Mouse (Mus musculus) hindbrain, embryonic 13.5 days (tissue): ENCODE results near the gene Zfp64. TPM values are rescaled to one million over a fixed set of nuclear protein-coding genes. Genes with fewer than 3 reads are reported as not detected.

Experiments used
- ATAC-seq: fragments of 200-750 bp; cut with Nextera tagmentation; 2 replicates; pipeline ENCODE4 v1.8.0; 2017; ENCODE audit warnings: moderate TSS enrichment; ENCODE audit not compliant: low FRiP score
- H3K27ac ChIP-seq: fragments of 300-500 bp; sonication (generic); 2 replicates; pipeline ENCODE4 v1.5.1; 2015; ENCODE audit warnings: inconsistent platforms, mild to moderate bottlenecking, moderate library complexity
- H3K27me3 ChIP-seq: fragments of 300-500 bp; sonication (generic); 2 replicates; pipeline ENCODE4 v1.6.1; 2015; ENCODE audit warnings: mild to moderate bottlenecking, inconsistent platforms
- H3K36me3 ChIP-seq: fragments of 300-500 bp; sonication (generic); 2 replicates; pipeline ENCODE4 v1.6.1; 2015; ENCODE audit warnings: mild to moderate bottlenecking, inconsistent platforms
- H3K4me1 ChIP-seq: fragments of 300-500 bp; sonication (generic); replicated peaks from 2 replicates; pipeline ENCODE4 v1.6.1; 2015; ENCODE audit warnings: inconsistent platforms
- H3K4me2 ChIP-seq: fragments of 300-500 bp; sonication (generic); 2 replicates; pipeline ENCODE4 v1.6.1; 2015; ENCODE audit warnings: inconsistent platforms, mild to moderate bottlenecking, moderate library complexity
- H3K4me3 ChIP-seq: fragments of 300-500 bp; sonication (generic); 2 replicates; pipeline ENCODE4 v1.5.1; 2015; ENCODE audit warnings: mild to moderate bottlenecking, inconsistent platforms
- H3K9ac ChIP-seq: fragments of 300-500 bp; sonication (generic); 2 replicates; pipeline ENCODE4 v1.6.1; 2015; ENCODE audit warnings: mild to moderate bottlenecking, inconsistent platforms
- H3K9me3 ChIP-seq: fragments of 300-500 bp; sonication (generic); 2 replicates; pipeline ENCODE4 v1.6.1; 2016; ENCODE audit warnings: inconsistent platforms
- WGBS: fragments of 180-500 bp; shearing (Covaris S2); methylation state at CpG from one replicate; pipeline ENCODE4 v1.1.7; 2015; 5-methylcytosine and 5-hydroxymethylcytosine counted together
- polyA plus RNA-seq: library from polyadenylated mRNA; unstranded; fragments of >200 nt; fragmentation: Nextera tagmentation; extraction: Ambion mirVana; gene quantifications from 2 replicates; pipeline ENCODE4 v1.2.1, GENCODE M21; 2015

Zfp64 gene
- 28.7 and 30.2 TPM in 2 replicates for polyA plus RNA-seq

GRCm38 (mm10) chr2:168954835-168955716 lies at the start of gene Zfp64:
Gene Zfp64 (minus strand): TSS chr2:168955587.
- ATAC-seq: peak; percentile 82
- WGBS: under 1% methylated on average over 52 of the region's 52 CpGs

GRCm38 (mm10) chr2:168992642-168993420 lies 37.4 kb upstream of the Zfp64 start:
- WGBS: 75% methylated on average over 22 of the region's 22 CpGs
- no peak for ATAC-seq
- H3K27me3 ChIP-seq: no peaks in the 10 kb centered on the region
- peaks cover 15% of the 10 kb centered on the region for H3K4me1 ChIP-seq
- no peak overlapping the region for H3K9ac ChIP-seq
- no peaks in the 10 kb centered on the region for H3K36me3 ChIP-seq
- no peaks in the 10 kb centered on the region for H3K9me3 ChIP-seq
- H3K4me2 ChIP-seq: no peak overlapping the region
- no peak overlapping the region for H3K4me3 ChIP-seq
- H3K27ac ChIP-seq: no peak overlapping the region

More at GRCm38 (mm10) chr2:168954835-168955716, at the start of gene Zfp64:
- H3K27me3 ChIP-seq: no peaks in the 10 kb centered on the region
- peaks cover 13% of the 10 kb centered on the region for H3K36me3 ChIP-seq
- peak within 1 kb of the TSS; percentile 94 for H3K9ac ChIP-seq
- H3K27ac ChIP-seq: peak within 1 kb of the TSS; percentile 87
- H3K9me3 ChIP-seq: no peaks in the 10 kb centered on the region
- H3K4me1 ChIP-seq: peaks cover 29% of the 10 kb centered on the region
- peak within 1 kb of the TSS; percentile 86 for H3K4me3 ChIP-seq
- H3K4me2 ChIP-seq: peak within 1 kb of the TSS; percentile 99

DNA sequence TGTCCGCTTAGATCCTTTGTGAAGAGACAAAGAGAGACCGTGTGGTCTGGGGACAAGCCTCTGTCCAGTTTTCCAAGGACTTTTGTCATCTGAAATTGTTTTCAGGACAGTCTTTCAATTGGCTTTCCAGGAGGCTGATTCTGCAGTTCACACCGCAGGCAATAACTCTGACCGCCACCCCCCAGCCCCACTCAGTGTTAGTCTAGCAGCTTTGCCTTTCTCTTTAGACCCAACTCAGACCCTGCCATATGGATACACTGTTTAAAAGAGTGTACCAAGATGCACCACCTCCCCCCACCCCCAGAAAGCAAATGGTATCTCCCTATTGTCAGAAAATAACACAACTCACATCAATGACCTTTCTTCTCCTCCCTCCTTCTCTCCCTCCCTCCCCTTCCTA lies 35.6 kb upstream of the Zfp64 start:
- no peak overlapping the region for H3K4me3 ChIP-seq
- H3K27me3 ChIP-seq: no peaks in the 10 kb centered on the region
- no peaks in the 10 kb centered on the region for H3K36me3 ChIP-seq
- H3K9ac ChIP-seq: no peak overlapping the region
- peak overlapping the region; percentile 69 for H3K27ac ChIP-seq
- H3K9me3 ChIP-seq: no peaks in the 10 kb centered on the region
- peaks cover 15% of the 10 kb centered on the region for H3K4me1 ChIP-seq
- WGBS: 35% methylated on average over 4 of the region's 4 CpGs
- peak overlapping the region; percentile 29 for H3K4me2 ChIP-seq
- ATAC-seq: no peak

DNA sequence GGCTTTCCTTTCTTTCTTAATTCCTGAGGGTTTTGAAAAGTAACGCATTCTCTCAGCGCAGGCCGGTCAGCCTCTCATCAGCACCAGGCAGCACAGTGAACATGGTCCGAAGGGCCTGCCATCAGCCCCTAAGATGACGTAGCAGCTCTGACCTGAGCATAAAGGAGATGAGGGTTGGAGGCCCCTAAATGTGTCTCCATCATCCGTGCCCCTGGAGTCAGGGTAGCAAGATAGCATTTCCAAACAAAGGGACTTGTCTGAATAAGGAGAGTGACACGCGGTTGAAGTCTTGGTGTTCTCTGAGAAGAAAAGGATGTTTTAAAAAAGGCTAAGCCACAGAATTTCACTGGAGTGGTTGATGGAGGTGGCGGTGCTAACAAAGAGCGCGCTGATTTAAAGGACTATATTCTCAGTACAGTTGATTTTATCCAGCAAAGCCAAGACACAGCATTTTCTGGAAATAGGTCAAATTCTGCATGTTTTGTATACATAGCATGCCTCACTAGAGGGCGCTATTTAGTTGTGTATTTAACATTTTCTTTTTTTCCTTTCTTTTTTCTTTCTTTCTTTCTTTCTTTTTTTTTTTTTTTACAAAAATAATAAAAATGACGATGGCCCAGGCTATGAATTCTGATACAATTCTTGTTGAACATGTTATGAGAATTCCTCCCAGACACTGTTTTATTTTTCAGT lies 34.8 kb upstream of the Zfp64 start:
- peak overlapping the region; percentile 29; the same call in 1 of the 2 replicates for H3K9ac ChIP-seq
- no peaks in the 10 kb centered on the region for H3K27me3 ChIP-seq
- H3K4me2 ChIP-seq: peak overlapping the region; percentile 29
- no peaks in the 10 kb centered on the region for H3K36me3 ChIP-seq
- WGBS: 46% methylated on average over 13 of the region's 13 CpGs
- ATAC-seq: no peak
- H3K4me1 ChIP-seq: peaks cover 15% of the 10 kb centered on the region
- peak overlapping the region; percentile 77 for H3K27ac ChIP-seq
- H3K4me3 ChIP-seq: no peak overlapping the region
- no peaks in the 10 kb centered on the region for H3K9me3 ChIP-seq

DNA sequence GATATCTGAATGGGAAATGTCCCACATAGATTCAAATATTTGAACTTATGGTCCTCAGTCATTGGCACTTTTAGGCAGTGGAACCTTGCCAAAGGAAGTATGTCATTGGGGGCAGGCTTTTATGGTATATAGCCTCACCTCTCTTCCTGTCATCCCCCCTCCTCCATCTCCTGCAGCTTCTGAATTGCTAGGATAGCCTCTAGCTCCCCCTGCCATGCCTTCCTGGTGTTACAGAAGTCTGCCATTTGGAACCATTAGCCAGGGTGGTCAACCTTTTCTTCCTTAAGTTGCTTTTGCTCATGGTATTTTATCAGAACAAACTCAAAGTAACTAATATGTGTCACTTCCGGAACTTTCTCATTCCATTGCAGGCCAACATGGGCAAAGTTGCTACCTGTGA lies 32.7 kb upstream of the Zfp64 start:
- H3K27ac ChIP-seq: no peak overlapping the region
- no peak overlapping the region for H3K4me2 ChIP-seq
- no peak overlapping the region for H3K4me3 ChIP-seq
- no peaks in the 10 kb centered on the region for H3K36me3 ChIP-seq
- ATAC-seq: no peak
- 95% methylated on average over 1 of the region's 1 CpGs for WGBS
- no peaks in the 10 kb centered on the region for H3K9me3 ChIP-seq
- no peaks in the 10 kb centered on the region for H3K27me3 ChIP-seq
- no peak overlapping the region for H3K9ac ChIP-seq
- H3K4me1 ChIP-seq: peaks cover 15% of the 10 kb centered on the region

DNA sequence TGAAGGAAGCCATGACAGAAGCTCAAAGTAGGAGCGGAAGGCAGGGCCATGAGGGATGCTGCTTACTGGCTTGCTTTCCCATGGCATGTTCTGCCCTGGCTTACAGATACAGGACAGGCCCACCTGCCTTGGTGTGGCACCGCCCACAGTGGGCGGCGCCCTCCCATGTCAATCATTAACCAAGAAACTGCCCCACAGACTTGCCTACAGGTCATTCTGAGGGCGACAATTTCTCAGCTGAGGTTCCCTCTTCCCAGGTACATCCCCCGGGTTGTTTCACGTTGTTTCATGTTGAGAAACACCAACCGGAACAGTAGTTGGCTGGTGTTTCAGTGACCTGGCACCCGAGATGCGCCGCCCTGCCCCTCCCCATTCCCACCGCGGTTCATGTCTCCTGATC lies 32.0 kb upstream of the Zfp64 start:
- 83% methylated on average over 13 of the region's 13 CpGs for WGBS
- no peak for ATAC-seq
- Histone ChIP-seq H3K36me3 (no peaks in the 10 kb centered on the region), H3K9me3 (no peaks in the 10 kb centered on the region), H3K9ac (no peak overlapping the region), H3K27me3 (no peaks in the 10 kb centered on the region), H3K4me1 (peaks cover 15% of the 10 kb centered on the region), H3K4me2 (no peak overlapping the region), H3K27ac (no peak overlapping the region), H3K4me3 (no peak overlapping the region)

DNA sequence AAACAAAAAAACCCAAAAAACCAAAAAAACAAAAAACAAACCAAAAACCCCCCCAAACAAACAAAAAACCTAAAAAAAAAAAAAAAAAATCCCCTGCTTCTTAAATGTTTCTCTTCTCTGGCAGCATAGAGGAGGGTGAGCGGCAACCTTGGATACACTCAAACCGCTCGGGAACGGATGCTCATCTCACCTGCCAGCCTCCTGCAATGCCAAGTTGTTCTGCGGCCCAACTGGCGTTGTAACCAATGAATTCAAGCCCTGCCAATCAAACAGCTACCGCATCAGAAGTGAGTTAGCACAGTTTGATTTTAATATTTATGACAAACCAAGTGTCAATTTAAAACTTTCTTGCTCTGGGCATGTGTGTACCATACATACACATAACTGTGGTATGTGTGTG lies 26.6 kb upstream of the Zfp64 start:
- ATAC-seq: no peak
- 94% methylated on average over 7 of the region's 7 CpGs for WGBS
- no peak overlapping the region for H3K27ac ChIP-seq
- H3K9ac ChIP-seq: no peak overlapping the region
- peaks cover 3% of the 10 kb centered on the region for H3K4me1 ChIP-seq
- H3K9me3 ChIP-seq: no peaks in the 10 kb centered on the region
- no peak overlapping the region for H3K4me2 ChIP-seq
- no peaks in the 10 kb centered on the region for H3K36me3 ChIP-seq
- H3K4me3 ChIP-seq: no peak overlapping the region
- H3K27me3 ChIP-seq: no peaks in the 10 kb centered on the region

DNA sequence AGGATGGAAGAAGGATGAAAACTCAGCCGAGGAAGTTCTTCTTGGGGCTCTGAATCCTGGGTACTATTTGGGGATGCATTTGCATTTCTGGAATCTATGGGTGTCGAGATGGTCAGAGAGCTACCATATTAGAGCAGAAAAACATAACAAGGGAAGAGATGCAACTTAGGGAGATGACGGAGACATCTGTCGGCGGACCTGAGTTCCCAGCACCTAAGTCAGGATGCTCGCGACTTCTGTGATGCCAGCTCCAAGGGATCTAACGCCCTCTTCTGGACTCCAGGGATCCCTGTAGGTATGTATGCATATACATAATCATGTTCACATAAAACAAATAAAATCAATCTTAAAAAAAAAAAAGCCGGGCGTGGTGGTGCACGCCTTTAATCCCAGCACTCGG lies 26.1 kb upstream of the Zfp64 start:
- Histone ChIP-seq H3K9me3 (no peaks in the 10 kb centered on the region), H3K4me2 (0 out of 2 replicates have a peak overlapping the region, but pooled peaks have one; percentile 4), H3K9ac (no peak overlapping the region), H3K27me3 (no peaks in the 10 kb centered on the region), H3K4me3 (no peak overlapping the region), H3K4me1 (peaks cover 3% of the 10 kb centered on the region), H3K36me3 (no peaks in the 10 kb centered on the region), H3K27ac (no peak overlapping the region)
- ATAC-seq: no peak
- 71% methylated on average over 12 of the region's 12 CpGs for WGBS

DNA sequence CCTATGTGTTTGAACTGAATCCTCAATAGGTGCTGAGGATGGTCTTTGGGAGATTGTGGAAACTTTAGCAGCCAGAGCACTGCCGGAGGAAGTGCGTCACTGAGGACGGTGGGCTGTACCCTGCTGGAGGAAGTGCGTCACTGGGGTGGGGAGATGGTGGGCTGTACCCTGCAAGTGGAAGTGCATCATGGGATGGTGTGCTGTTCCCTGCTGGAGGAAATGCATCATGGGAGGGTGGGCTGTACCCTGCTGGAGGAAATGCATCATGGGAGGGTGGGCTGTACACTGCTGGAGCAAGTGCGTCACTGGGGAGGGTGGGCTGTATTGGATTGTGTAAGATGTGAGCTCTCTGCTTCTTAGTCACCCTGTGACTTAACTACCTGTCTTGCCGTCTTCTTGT lies 25.5 kb upstream of the Zfp64 start:
- H3K4me3 ChIP-seq: no peak overlapping the region

GRCm38 (mm10) chr2:168979742-168980141 lies 24.4 kb upstream of the Zfp64 start:
- no peak for ATAC-seq
- Histone ChIP-seq H3K4me1 (peaks cover 3% of the 10 kb centered on the region), H3K9me3 (no peaks in the 10 kb centered on the region), H3K9ac (no peak overlapping the region), H3K36me3 (no peaks in the 10 kb centered on the region), H3K4me2 (no peak overlapping the region), H3K27ac (no peak overlapping the region), H3K27me3 (no peaks in the 10 kb centered on the region), H3K4me3 (no peak overlapping the region)
- WGBS: 52% methylated on average over 11 of the region's 11 CpGs

More for the DNA sequence above, 25.5 kb upstream of the Zfp64 start:
- H3K27ac ChIP-seq: no peak overlapping the region
- peak; percentile 85 for ATAC-seq
- no peak overlapping the region for H3K9ac ChIP-seq
- H3K36me3 ChIP-seq: no peaks in the 10 kb centered on the region
- WGBS: 69% methylated on average over 6 of the region's 6 CpGs
- no peaks in the 10 kb centered on the region for H3K9me3 ChIP-seq
- peaks cover 3% of the 10 kb centered on the region for H3K4me1 ChIP-seq
- H3K27me3 ChIP-seq: no peaks in the 10 kb centered on the region
- H3K4me2 ChIP-seq: peak overlapping the region; percentile 29

- H3K9me3 ChIP-seq: no peaks in the 10 kb centered on the region
- no peak overlapping the region for H3K4me3 ChIP-seq
- ATAC-seq: peak; percentile 39; the same call in 1 of the 2 replicates
- H3K4me1 ChIP-seq: peaks cover 3% of the 10 kb centered on the region
- H3K4me2 ChIP-seq: no peak overlapping the region
- no peak overlapping the region for H3K9ac ChIP-seq
- H3K27me3 ChIP-seq: no peaks in the 10 kb centered on the region
- no peak overlapping the region for H3K27ac ChIP-seq
- WGBS: 55% methylated on average over 9 of the region's 9 CpGs
- no peaks in the 10 kb centered on the region for H3K36me3 ChIP-seq
Observed at GRCm38 (mm10) chr2:168978031-168978430, 22.6 kb upstream of the Zfp64 start.

DNA sequence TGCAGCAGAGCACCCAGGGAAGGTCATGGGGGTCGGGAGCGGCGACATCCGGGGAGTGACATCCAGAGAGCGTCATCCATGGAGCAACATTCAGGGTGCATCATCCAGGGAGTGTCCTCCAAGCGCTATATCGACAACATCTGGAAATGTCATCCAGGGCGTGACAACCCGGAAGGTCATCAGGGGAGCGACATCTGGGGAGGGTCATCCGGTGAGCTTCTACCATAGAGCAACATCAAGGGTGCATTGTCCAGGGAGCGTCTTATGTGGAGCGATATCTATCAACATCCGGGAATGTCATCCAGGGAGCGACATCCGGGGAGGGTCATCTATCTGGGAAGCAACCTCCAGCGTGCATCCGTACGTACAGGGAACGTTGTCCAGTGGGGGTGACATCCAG lies 14.7 kb upstream of the Zfp64 start:
- Histone ChIP-seq H3K4me3 (no peak overlapping the region), H3K27ac (no peak overlapping the region), H3K9ac (no peak overlapping the region), H3K4me2 (no peak overlapping the region), H3K4me1 (no peaks in the 10 kb centered on the region), H3K36me3 (no peaks in the 10 kb centered on the region), H3K9me3 (peaks cover 19% of the 10 kb centered on the region), H3K27me3 (no peaks in the 10 kb centered on the region)
- WGBS: 93% methylated on average over 20 of the region's 20 CpGs
- no peak for ATAC-seq
